Mouse (Mus musculus) heart, postnatal 0 days (tissue): ENCODE measurements at regions not wholly inside any gene's neighbourhood (a gene's known extent, or its start where the extent isn't known, plus 50 kb on each side); places are given as distances from the start of the nearest gene placed in this dataset.

Source experiments
- ATAC-seq: fragments of 200-750 bp; cut with Nextera tagmentation; 2 replicates; pipeline ENCODE4 v1.8.0; 2017; ENCODE audit warnings: low read depth, moderate number of reproducible peaks, moderate library complexity; ENCODE audit not compliant: insufficient read depth
- DNase-seq: peaks from one replicate; pipeline ENCODE4 v3.0.0-alpha.2; 2016; ENCODE audit warnings: low spot score
- H3K27ac ChIP-seq: fragments of 300-500 bp; sonication (generic); 2 replicates; pipeline ENCODE4 v1.5.1; 2014; ENCODE audit warnings: low read depth, mild to moderate bottlenecking
- H3K27me3 ChIP-seq: fragments of 300-500 bp; sonication (generic); 2 replicates; pipeline ENCODE4 v1.6.1; 2014; ENCODE audit warnings: low read length, mixed read lengths; ENCODE audit not compliant: control insufficient read depth, insufficient read depth
- H3K36me3 ChIP-seq: fragments of 300-500 bp; sonication (generic); replicated peaks from 2 replicates; pipeline ENCODE4 v1.6.1; 2014; ENCODE audit warnings: low read length, mixed read lengths; ENCODE audit not compliant: control insufficient read depth, insufficient read depth
- H3K4me1 ChIP-seq: fragments of 300-500 bp; sonication (generic); 2 replicates; pipeline ENCODE4 v1.6.1; 2014; ENCODE audit warnings: antibody characterized with exemption; ENCODE audit not compliant: control insufficient read depth, insufficient read depth
- H3K4me2 ChIP-seq: fragments of 300-500 bp; sonication (generic); 2 replicates; pipeline ENCODE4 v1.6.1; 2014; ENCODE audit warnings: low read depth, mild to moderate bottlenecking, low read length, moderate library complexity
- H3K4me3 ChIP-seq: fragments of 300-500 bp; sonication (generic); 2 replicates; pipeline ENCODE4 v1.5.1; 2014; ENCODE audit warnings: low read depth, low read length
- H3K9ac ChIP-seq: fragments of 300-500 bp; sonication (generic); replicated peaks from 2 replicates; pipeline ENCODE4 v1.6.1; 2014; ENCODE audit warnings: low read depth, low read length, mixed read lengths
- H3K9me3 ChIP-seq: fragments of 300-500 bp; sonication (generic); replicated peaks from 2 replicates; pipeline ENCODE4 v1.6.1; 2016; ENCODE audit warnings: low read length; ENCODE audit not compliant: control insufficient read depth
- CTCF ChIP-seq: IDR thresholded peaks from 2 replicates; pipeline ENCODE4 v1.5.1; 2016; ENCODE audit warnings: antibody characterized with exemption, control low read depth, low read depth
- EP300 ChIP-seq: IDR thresholded peaks from 2 replicates; pipeline ENCODE4 v1.6.1; 2016; ENCODE audit warnings: antibody characterized with exemption, low read depth
- WGBS: fragments of 180-500 bp; shearing (Covaris S2); extraction: QIAGEN DNeasy Blood & Tissue Kit; methylation state at CpG from one replicate; pipeline ENCODE4 v1.1.7; 2014; 5-methylcytosine and 5-hydroxymethylcytosine counted together

GRCm38 (mm10) chr17:4910182-4910581, 84.0 kb upstream of the Arid1b start:
- H3K9me3 ChIP-seq: no peaks in the 10 kb centered on the region
- ATAC-seq (no peak), DNase-seq (no peak)
- no peaks in the 10 kb centered on the region for H3K36me3 ChIP-seq
- 73% methylated on average over 5 of the region's 5 CpGs for WGBS
- no peak for TF ChIP-seq EP300
- no peak for TF ChIP-seq CTCF
- H3K4me3 ChIP-seq: no peak overlapping the region
- peaks cover 6% of the 10 kb centered on the region; the same call in 1 of the 2 replicates for H3K4me1 ChIP-seq
- no peak overlapping the region for H3K9ac ChIP-seq
- H3K4me2 ChIP-seq: no peak overlapping the region
- no peaks in the 10 kb centered on the region for H3K27me3 ChIP-seq
- no peak overlapping the region for H3K27ac ChIP-seq

- DNase-seq (no peak), ATAC-seq (no peak)
- Histone ChIP-seq H3K4me2 (no peak overlapping the region), H3K36me3 (no peaks in the 10 kb centered on the region), H3K9ac (no peak overlapping the region), H3K27ac (no peak overlapping the region), H3K27me3 (no peaks in the 10 kb centered on the region), H3K9me3 (no peaks in the 10 kb centered on the region), H3K4me1 (peaks cover 6% of the 10 kb centered on the region; the same call in 1 of the 2 replicates), H3K4me3 (no peak overlapping the region)
- TF ChIP-seq CTCF (no peak), EP300 (no peak)
- WGBS: 66% methylated on average over 4 of the region's 4 CpGs
Observed at GRCm38 (mm10) chr17:4913001-4913400, 81.1 kb upstream of the Arid1b start.

GRCm38 (mm10) chr17:4919866-4920495, 74.2 kb upstream of the Arid1b start:
- H3K36me3 ChIP-seq: no peaks in the 10 kb centered on the region
- H3K4me2 ChIP-seq: no peak overlapping the region
- H3K27ac ChIP-seq: no peak overlapping the region
- TF ChIP-seq CTCF (no peak), EP300 (no peak)
- H3K9me3 ChIP-seq: no peaks in the 10 kb centered on the region
- H3K27me3 ChIP-seq: peaks cover 3% of the 10 kb centered on the region; the same call in 1 of the 2 replicates
- H3K4me1 ChIP-seq: peaks cover 7% of the 10 kb centered on the region; the same call in 1 of the 2 replicates
- 41% methylated on average over 6 of the region's 6 CpGs for WGBS
- ATAC-seq (peak; percentile 47), DNase-seq (peak; percentile 8)
- H3K9ac ChIP-seq: no peak overlapping the region
- no peak overlapping the region for H3K4me3 ChIP-seq

GRCm38 (mm10) chr17:4921121-4921520, 73.0 kb upstream of the Arid1b start:
- DNase-seq (no peak), ATAC-seq (no peak)
- Histone ChIP-seq H3K9me3 (no peaks in the 10 kb centered on the region), H3K27ac (no peak overlapping the region), H3K27me3 (peaks cover 3% of the 10 kb centered on the region; the same call in 1 of the 2 replicates), H3K9ac (no peak overlapping the region), H3K4me1 (peaks cover 7% of the 10 kb centered on the region; the same call in 1 of the 2 replicates), H3K4me2 (no peak overlapping the region), H3K4me3 (no peak overlapping the region), H3K36me3 (no peaks in the 10 kb centered on the region)
- TF ChIP-seq CTCF: no peak
- no peak for TF ChIP-seq EP300
- WGBS: 70% methylated on average over 7 of the region's 7 CpGs

GRCm38 (mm10) chr17:4928631-4929030, 65.5 kb upstream of the Arid1b start:
- Histone ChIP-seq H3K9ac (no peak overlapping the region), H3K9me3 (no peaks in the 10 kb centered on the region), H3K4me2 (no peak overlapping the region), H3K4me1 (no peaks in the 10 kb centered on the region), H3K27me3 (peaks cover 2% of the 10 kb centered on the region; the same call in 1 of the 2 replicates), H3K36me3 (no peaks in the 10 kb centered on the region), H3K4me3 (no peak overlapping the region), H3K27ac (no peak overlapping the region)
- DNase-seq (no peak), ATAC-seq (no peak)
- 61% methylated on average over 5 of the region's 5 CpGs for WGBS
- no peak for TF ChIP-seq EP300
- TF ChIP-seq CTCF: no peak

GRCm38 (mm10) chr17:4935268-4935667, 58.9 kb upstream of the Arid1b start:
- Histone ChIP-seq H3K4me1 (no peaks in the 10 kb centered on the region), H3K4me3 (no peak overlapping the region), H3K4me2 (no peak overlapping the region), H3K9me3 (no peaks in the 10 kb centered on the region), H3K27me3 (no peaks in the 10 kb centered on the region), H3K36me3 (no peaks in the 10 kb centered on the region), H3K27ac (no peak overlapping the region), H3K9ac (no peak overlapping the region)
- no peak for TF ChIP-seq EP300
- TF ChIP-seq CTCF: no peak
- no peak for ATAC-seq
- WGBS: 83% methylated on average over 5 of the region's 5 CpGs
- DNase-seq: no peak
